8 mouse cellular contexts compared by ENCODE assay signal in genomic region chr16:94302274-94303202, GRCm38 (mm10). TPM values are rescaled to one million over a fixed set of nuclear protein-coding genes. Genes with fewer than 3 reads are reported as not detected.
DNase-seq lines count a peak whose midpoint lies in the region; ATAC-seq and TF ChIP-seq lines count a peak whose summit lies in the region.

No protein-coding gene starts in this region.

- H3K4me1 ChIP-seq in liver, adult 2 months (ENCODE audit: control insufficient read depth, insufficient read depth, low read length), result peaks cover 5% of the 10 kb centered on the region; the same call in 1 of the 2 replicates
- peaks cover 17% of the 10 kb centered on the region for H3K4me1 ChIP-seq in midbrain, embryonic 15.5 days

- H3K79me2 ChIP-seq in liver, adult 2 months (ENCODE audit: control insufficient read depth, insufficient read depth, low read length), result no peaks in the 10 kb centered on the region

- peak; percentile 45 for TF ChIP-seq CTCF in liver, adult 2 months (IDR thresholded peaks at IDR 0.05; ENCODE audit: low read depth, low read length)

- H3K4me2 ChIP-seq in midbrain, embryonic 15.5 days, result peak overlapping the region; percentile 57

- peak overlapping the region; percentile 27; the same call in 1 of the 2 replicates for H3K4me3 ChIP-seq in liver, adult 2 months (ENCODE audit: insufficient read depth, low read depth, low read length)
- peak overlapping the region; percentile 31 for H3K4me3 ChIP-seq in midbrain, embryonic 15.5 days

- ATAC-seq in common myeloid progenitor, adult 5-6 weeks (replicated peaks; ENCODE audit: low read depth, poor library complexity, severe bottlenecking), result peak; percentile 47
- 0 out of 2 replicates have a peak, but pooled peaks have one; percentile 14 for ATAC-seq in granulocyte monocyte progenitor cell, adult 5-6 weeks (replicated peaks; ENCODE audit: poor library complexity, severe bottlenecking)
- ATAC-seq in midbrain, embryonic 15.5 days (replicated peaks), result peak; percentile 87

- H3K9ac ChIP-seq in liver, adult 2 months (ENCODE audit: low read depth, low read length), result peak overlapping the region; percentile 53; the same call in 1 of the 2 replicates
- peak overlapping the region; percentile 36 for H3K9ac ChIP-seq in midbrain, embryonic 15.5 days

- WGBS in liver, adult 2 months, result 24% methylated on average over 30 of the region's 30 CpGs
- WGBS in midbrain, embryonic 15.5 days, result 7% methylated on average over 30 of the region's 30 CpGs

- no peak for TF ChIP-seq POLR2A in liver, adult 2 months (IDR thresholded peaks at IDR 0.05; ENCODE audit: extremely low read depth, insufficient read depth, low read length)

- no peaks in the 10 kb centered on the region for H3K27me3 ChIP-seq in liver, adult 2 months (ENCODE audit: control insufficient read depth, insufficient read depth, low read length)
- no peaks in the 10 kb centered on the region for H3K27me3 ChIP-seq in midbrain, embryonic 15.5 days (replicated peaks)

- DNase-seq in layer of hippocampus, adult 18-20 months (ENCODE audit: low spot score in 2 of 2), result peak; percentile 46 to 50
- DNase-seq in layer of hippocampus, adult 9-10 months (ENCODE audit: low spot score), result no peak
- DNase-seq in kidney, adult 18-20 months, result peak; percentile 54
- no peak for DNase-seq in liver, adult 2 months (ENCODE audit: extremely low read depth, low read depth, low spot score)
- DNase-seq in testis, postnatal 14 days (ENCODE audit: low spot score), result peak; percentile 30

- no peaks in the 10 kb centered on the region for H3K36me3 ChIP-seq in liver, adult 2 months (ENCODE audit: control insufficient read depth, insufficient read depth, low read length)
- H3K36me3 ChIP-seq in midbrain, embryonic 15.5 days (replicated peaks), result no peaks in the 10 kb centered on the region

- no peaks in the 10 kb centered on the region for H3K9me3 ChIP-seq in midbrain, embryonic 15.5 days

- no peak overlapping the region for H3K27ac ChIP-seq in liver, adult 2 months (replicated peaks; ENCODE audit: insufficient read depth, low read depth, low read length)
- peak overlapping the region; percentile 63 for H3K27ac ChIP-seq in midbrain, embryonic 15.5 days

RNA-seq across cellular contexts. Expression of gene Hlcs, which starts 10.8 kb away (rescaled TPM):
- total RNA-seq in layer of hippocampus, adult 18-20 months (2021), result 10 to 100 TPM; 13.5 to 13.9 TPM
- 8.7 and 11.3 TPM in 2 replicates for total RNA-seq in common myeloid progenitor, adult 5-6 weeks (2017)
- 6.9 and 11.7 TPM in 2 replicates for total RNA-seq in granulocyte monocyte progenitor cell, adult 5-6 weeks (2014; fragmentation: Nextera tagmentation)
- 6.2 and 6.7 TPM in 2 replicates for total RNA-seq in granulocyte monocyte progenitor cell, adult 5-6 weeks (2017)
- total RNA-seq in liver, adult 2 months (2014; rRNA removed), result 6.0 and 6.4 TPM in 2 replicates
- 6.4 and 7.2 TPM in 2 replicates for polyA plus RNA-seq in liver, adult 2 months (2012; rRNA removed)
- polyA plus RNA-seq in midbrain, embryonic 15.5 days (2015; fragmentation: Nextera tagmentation; extraction: Ambion mirVana), result 9.7 and 10.1 TPM in 2 replicates

RNA-seq across cellular contexts. Expression of gene Ripply3, which starts 25.7 kb away (rescaled TPM):
- total RNA-seq in layer of hippocampus, adult 18-20 months (2021), result under 1 TPM in 1 of 2 experiments, not detected in 1; 0.20 TPM
- not detected in 2 replicates for total RNA-seq in common myeloid progenitor, adult 5-6 weeks (2017)
- not detected in 2 replicates for total RNA-seq in granulocyte monocyte progenitor cell, adult 5-6 weeks (2014; fragmentation: Nextera tagmentation)
- total RNA-seq in granulocyte monocyte progenitor cell, adult 5-6 weeks (2017), result not detected in 2 replicates
- 0.74 and 1.6 TPM in 2 replicates for total RNA-seq in liver, adult 2 months (2014; rRNA removed)
- polyA plus RNA-seq in liver, adult 2 months (2012; rRNA removed), result 0.99 and 1.1 TPM in 2 replicates
- polyA plus RNA-seq in midbrain, embryonic 15.5 days (2015; fragmentation: Nextera tagmentation; extraction: Ambion mirVana), result 1.1 and 1.7 TPM in 2 replicates

Comparison
In these comparisons a context has a peak if more than half of its experiments do, and no peak if none do; other contexts are left out.
1. DNase-seq: peak in layer of hippocampus, adult 18-20 months (2 of 2), kidney, adult 18-20 months (single experiment) and testis, postnatal 14 days (single experiment); none in layer of hippocampus, adult 9-10 months (single experiment) and liver, adult 2 months (single experiment).
2. ATAC-seq: peak in every context shown above with its lines; median percentile 87 in midbrain, embryonic 15.5 days; 47 in common myeloid progenitor, adult 5-6 weeks; 14 in granulocyte monocyte progenitor cell, adult 5-6 weeks.